Mouse (Mus musculus) heart, adult 2 months (tissue): ENCODE measurements at regions not wholly inside any gene's neighbourhood (a gene's known extent, or its start where the extent isn't known, plus 50 kb on each side); places are given as distances from the start of the nearest gene placed in this dataset.

Experiments used
- CTCF ChIP-seq: fragments of 200-600 bp; IDR thresholded peaks from 2 replicates; pipeline ENCODE4 v1.8.1; 2022; ENCODE audit warnings: antibody characterized with exemption, mild to moderate bottlenecking, moderate library complexity
- POLR2A ChIP-seq: fragments of 200-500 bp; IDR thresholded peaks from 2 replicates; pipeline ENCODE4 v1.6.1; 2011; ENCODE audit warnings: mild to moderate bottlenecking, low read depth, low read length, control low read depth; ENCODE audit not compliant: insufficient read depth

DNA sequence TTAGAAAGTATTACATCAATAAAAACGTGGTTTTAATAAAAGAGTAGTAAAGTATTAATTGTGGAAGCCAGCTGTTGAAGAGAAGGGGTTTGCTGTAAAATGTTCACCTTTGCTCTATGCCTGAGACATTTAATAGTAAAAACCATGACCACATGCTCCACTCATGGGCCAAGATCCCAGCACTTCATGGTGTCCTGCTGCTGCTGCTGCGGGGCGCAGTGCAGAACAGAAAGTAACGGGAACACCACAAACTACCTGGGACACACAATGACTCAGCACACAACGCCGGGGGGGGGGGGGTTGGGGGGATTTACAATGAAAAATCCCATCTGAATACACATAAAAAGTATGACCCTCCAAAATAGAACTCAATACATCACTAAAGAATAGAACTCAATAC lies 124.8 kb upstream of the Klf14 start:
- TF ChIP-seq CTCF (no peak), POLR2A (no peak)
